Mouse (Mus musculus): Measurements from ENCODE around the gene N4bp2l1.

GRCm38 (mm10) chr5:150625528-150625927 lies 28.5 kb upstream of the N4bp2l1 start:
- TF ChIP-seq POLR2A (IDR thresholded peaks at IDR 0.05; ENCODE audit: low read depth, low read length), result no peak
- TF ChIP-seq CTCF (conservative IDR thresholded peaks at IDR 0.05; ENCODE audit: insufficient read depth, insufficient read length, low read depth, low read length), result no peak

Measured in kidney, adult 2 months (tissue).